Mouse (Mus musculus) T-helper 17 cell (primary cell): ENCODE measurements around the gene Tada1.

Experiments used
- in situ Hi-C, 2 experiments: fragments of 300-600 bp; cut with MboI, MseI; formaldehyde crosslinking; loops; 1 replicate in 1 of 2; 2 replicates in 1 of 2; pipeline ENCODE4 v1.15.1; 2025; ENCODE audit warnings: high pct_unique_total_duplicates in 2 of 2

Gene Tada1

GRCm38 (mm10) chr1:166381821-166382220 lies 2.9 kb downstream of the Tada1 start:
- in situ Hi-C loops: loop anchor here (10.0 to 25.0 kb wide), 3 partner anchors 595 to 1187 kb away; partner anchors contain the start of genes Aldh9a1 (in 1 of the 2), Cd247 (in 1 of the 2) and Sft2d2 (in 1 of the 2)

GRCm38 (mm10) chr1:166382626-166383025 lies 3.7 kb downstream of the Tada1 start:
- in situ Hi-C loops: loop anchor here (10.0 to 25.0 kb wide), 3 partner anchors 595 to 1188 kb away; partner anchors contain the start of genes Aldh9a1 (in 1 of the 2), Cd247 (in 1 of the 2) and Sft2d2 (in 1 of the 2)

- in situ Hi-C loops: loop anchor here (10.0 to 25.0 kb wide), 3 partner anchors 597 to 1190 kb away; partner anchors contain the start of genes Aldh9a1 (in 1 of the 2), Cd247 (in 1 of the 2) and Sft2d2 (in 1 of the 2)
These were observed 5.7 kb downstream of the Tada1 start for GRCm38 (mm10) chr1:166384614-166385013.

- in situ Hi-C loops: loop anchor here (10.0 to 25.0 kb wide), 3 partner anchors 598 to 1191 kb away; partner anchors contain the start of genes Aldh9a1 (in 1 of the 2), Cd247 (in 1 of the 2) and Sft2d2 (in 1 of the 2)
These were observed 6.5 kb downstream of the Tada1 start for GRCm38 (mm10) chr1:166385431-166385830.

- in situ Hi-C loops: loop anchor here (10.0 to 25.0 kb wide), 3 partner anchors 601 to 1194 kb away; partner anchors contain the start of genes Aldh9a1 (in 1 of the 2), Cd247 (in 1 of the 2) and Sft2d2 (in 1 of the 2)
These were observed 9.6 kb downstream of the Tada1 start for GRCm38 (mm10) chr1:166388511-166388910.

GRCm38 (mm10) chr1:166389406-166390125 lies 10.7 kb downstream of the Tada1 start:
- in situ Hi-C loops: loop anchor here (10.0 to 25.0 kb wide), 3 partner anchors 602 to 1195 kb away; partner anchors contain the start of genes Aldh9a1 (in 1 of the 2), Cd247 (in 1 of the 2) and Sft2d2 (in 1 of the 2)

GRCm38 (mm10) chr1:166391671-166392070 lies 12.8 kb downstream of the Tada1 start:
- in situ Hi-C loops: loop anchor here in 1 of 2 experiments (25.0 kb wide), 2 partner anchors 604 to 946 kb away; partner anchors contain the start of genes Aldh9a1 and Cd247

GRCm38 (mm10) chr1:166394770-166395169 lies 15.9 kb downstream of the Tada1 start:
- in situ Hi-C loops: loop anchor here in 1 of 2 experiments (25.0 kb wide), 2 partner anchors 607 to 943 kb away; partner anchors contain the start of genes Aldh9a1 and Cd247

- in situ Hi-C loops: loop anchor here in 1 of 2 experiments (25.0 kb wide), 2 partner anchors 608 to 942 kb away; partner anchors contain the start of genes Aldh9a1 and Cd247
These were observed 16.8 kb downstream of the Tada1 start for GRCm38 (mm10) chr1:166395661-166396060.

GRCm38 (mm10) chr1:166396381-166396780 lies 17.5 kb downstream of the Tada1 start:
- in situ Hi-C loops: loop anchor here in 1 of 2 experiments (25.0 kb wide), 2 partner anchors 609 to 941 kb away; partner anchors contain the start of genes Aldh9a1 and Cd247

- in situ Hi-C loops: loop anchor here in 1 of 2 experiments (25.0 kb wide), 1 partner anchor 961 kb away; no protein-coding TSS in a partner anchor
These were observed 22.6 kb downstream of the Tada1 start for GRCm38 (mm10) chr1:166401455-166401854.

GRCm38 (mm10) chr1:166402003-166402402 lies 23.1 kb downstream of the Tada1 start:
- in situ Hi-C loops: loop anchor here in 1 of 2 experiments (25.0 kb wide), 1 partner anchor 960 kb away; no protein-coding TSS in a partner anchor

GRCm38 (mm10) chr1:166403846-166404245 lies 24.9 kb downstream of the Tada1 start:
- in situ Hi-C loops: loop anchor here in 1 of 2 experiments (25.0 kb wide), 1 partner anchor 958 kb away; no protein-coding TSS in a partner anchor

GRCm38 (mm10) chr1:166409177-166409700 lies 30.3 kb downstream of the Tada1 start:
- in situ Hi-C loops: loop anchor here in 1 of 2 experiments (25.0 kb wide), 1 partner anchor 953 kb away; no protein-coding TSS in a partner anchor

GRCm38 (mm10) chr1:166409701-166410220 lies 30.9 kb downstream of the Tada1 start, which contains the start of gene Pogk:
Gene Pogk, minus strand, starts transcription at chr1:166409863.
- in situ Hi-C loops: loop anchor here in 1 of 2 experiments (10.0 to 25.0 kb wide), 2 partner anchors 805 to 953 kb away; no protein-coding TSS in a partner anchor

- in situ Hi-C loops: loop anchor here in 1 of 2 experiments (10.0 to 25.0 kb wide), 2 partner anchors 803 to 951 kb away; no protein-coding TSS in a partner anchor
These were observed 32.6 kb downstream of the Tada1 start for GRCm38 (mm10) chr1:166411541-166411940.

GRCm38 (mm10) chr1:166412266-166412665 lies 33.4 kb downstream of the Tada1 start:
- in situ Hi-C loops: loop anchor here in 1 of 2 experiments (10.0 to 25.0 kb wide), 2 partner anchors 803 to 950 kb away; no protein-coding TSS in a partner anchor

GRCm38 (mm10) chr1:166429053-166429452 lies 50.2 kb downstream of the Tada1 start:
- in situ Hi-C loops: loop anchor here in 1 of 2 experiments (25.0 kb wide), 1 partner anchor 783 kb away; no protein-coding TSS in a partner anchor

GRCm38 (mm10) chr1:166429809-166430431 lies 51.0 kb downstream of the Tada1 start:
- in situ Hi-C loops: loop anchor here in 1 of 2 experiments (25.0 kb wide), 1 partner anchor 782 kb away; no protein-coding TSS in a partner anchor

GRCm38 (mm10) chr1:166439426-166439825 lies 60.5 kb downstream of the Tada1 start:
- in situ Hi-C loops: loop anchor here in 1 of 2 experiments (25.0 kb wide), 1 partner anchor 773 kb away; no protein-coding TSS in a partner anchor
